Mouse (Mus musculus): ENCODE data around the gene Rho. TPM values are rescaled to one million over a fixed set of nuclear protein-coding genes. Genes with fewer than 3 reads are reported as not detected.

Gene Rho
- polyA plus RNA-seq, 1 experiment from 2014 or later = 0.19 TPM

DNA sequence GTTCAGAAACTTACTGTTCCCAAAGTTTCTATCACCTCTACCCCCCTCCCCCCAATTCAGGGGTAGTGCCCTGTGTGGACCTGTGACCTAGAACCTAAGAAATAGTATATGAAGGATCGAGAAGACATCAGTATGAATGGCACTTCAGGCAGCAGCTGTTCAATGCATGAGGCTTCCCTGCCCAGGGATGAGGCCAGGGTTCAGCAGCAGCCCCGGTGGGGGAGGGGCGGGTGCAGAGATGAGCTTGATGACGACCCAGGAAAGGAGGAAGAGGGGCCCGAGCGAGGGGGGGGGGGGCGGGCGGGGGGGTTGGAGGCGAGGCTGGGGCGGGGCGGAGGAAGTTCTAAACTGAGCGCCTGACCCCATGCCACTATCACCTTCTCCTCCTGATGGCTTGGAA, 9.6 kb downstream of the Rho start:
- Histone ChIP-seq H3K36me3 (no peaks in the 10 kb centered on the region), H3K4me1 (peaks cover 5% of the 10 kb centered on the region; the same call in 1 of the 2 replicates), H3K27me3 (no peaks in the 10 kb centered on the region), H3K4me2 (replicated peaks) (no peak overlapping the region), H3K9ac (replicated peaks) (no peak overlapping the region), H3K27ac (replicated peaks) (no peak overlapping the region), H3K4me3 (no peak overlapping the region), H3K9me3 (no peaks in the 10 kb centered on the region)
- WGBS = 16% methylated on average over 10 of the region's 12 CpGs
- no peak for ATAC-seq (replicated peaks)

- H3K36me3 ChIP-seq = no peaks in the 10 kb centered on the region
- H3K9me3 ChIP-seq = no peaks in the 10 kb centered on the region
- H3K27ac ChIP-seq (replicated peaks) = no peak overlapping the region
- peaks cover 11% of the 10 kb centered on the region; the same call in 1 of the 2 replicates for H3K4me1 ChIP-seq
- 82% methylated on average over 9 of the region's 9 CpGs for WGBS
- no peak overlapping the region for H3K4me2 ChIP-seq (replicated peaks)
- ATAC-seq (replicated peaks) = no peak
- H3K27me3 ChIP-seq = no peaks in the 10 kb centered on the region
- H3K9ac ChIP-seq (replicated peaks) = no peak overlapping the region
- no peak overlapping the region for H3K4me3 ChIP-seq
Observed at GRCm38 (mm10) chr6:115943498-115944427, 12.2 kb downstream of the Rho start.

GRCm38 (mm10) chr6:115944638-115945037, 13.1 kb downstream of the Rho start, which contains the start of gene H1foo:
H1foo (plus strand) TSS chr6:115944938.
- Histone ChIP-seq H3K9ac (replicated peaks) (no peak within 1 kb of the TSS), H3K4me3 (no peak within 1 kb of the TSS), H3K27ac (replicated peaks) (no peak within 1 kb of the TSS), H3K4me2 (replicated peaks) (no peak within 1 kb of the TSS), H3K9me3 (no peaks in the 10 kb centered on the region), H3K36me3 (no peaks in the 10 kb centered on the region), H3K27me3 (no peaks in the 10 kb centered on the region), H3K4me1 (peaks cover 11% of the 10 kb centered on the region; the same call in 1 of the 2 replicates)
- WGBS = 76% methylated on average over 5 of the region's 5 CpGs
- no peak for ATAC-seq (replicated peaks)

DNA sequence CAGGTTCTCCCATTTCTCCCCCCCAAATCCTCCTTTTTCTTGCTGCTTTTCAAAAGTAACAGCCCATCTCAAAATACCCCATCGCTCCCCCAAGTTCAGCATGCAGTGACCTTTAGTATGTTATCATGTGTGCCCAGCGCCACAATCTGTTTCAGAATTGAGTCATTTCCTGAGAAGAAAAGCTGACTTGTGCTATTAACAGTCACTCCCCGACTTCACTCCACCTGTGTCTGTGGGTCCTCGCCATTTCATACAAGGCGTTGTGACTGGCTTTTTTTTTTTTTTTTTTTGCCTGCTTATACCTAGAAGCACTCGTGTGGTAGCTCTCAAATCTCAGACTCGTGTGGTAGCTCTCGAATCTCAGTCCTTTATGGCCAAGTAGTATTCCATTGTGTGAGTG, 14.1 kb downstream of the Rho start:
- H3K4me1 ChIP-seq = peaks cover 11% of the 10 kb centered on the region; the same call in 1 of the 2 replicates
- WGBS = 89% methylated on average over 8 of the region's 8 CpGs
- H3K4me2 ChIP-seq (replicated peaks) = no peak overlapping the region
- no peak overlapping the region for H3K4me3 ChIP-seq
- no peak overlapping the region for H3K27ac ChIP-seq (replicated peaks)
- H3K9ac ChIP-seq (replicated peaks) = no peak overlapping the region
- no peaks in the 10 kb centered on the region for H3K27me3 ChIP-seq
- ATAC-seq (replicated peaks) = no peak
- H3K36me3 ChIP-seq = no peaks in the 10 kb centered on the region
- H3K9me3 ChIP-seq = no peaks in the 10 kb centered on the region

DNA sequence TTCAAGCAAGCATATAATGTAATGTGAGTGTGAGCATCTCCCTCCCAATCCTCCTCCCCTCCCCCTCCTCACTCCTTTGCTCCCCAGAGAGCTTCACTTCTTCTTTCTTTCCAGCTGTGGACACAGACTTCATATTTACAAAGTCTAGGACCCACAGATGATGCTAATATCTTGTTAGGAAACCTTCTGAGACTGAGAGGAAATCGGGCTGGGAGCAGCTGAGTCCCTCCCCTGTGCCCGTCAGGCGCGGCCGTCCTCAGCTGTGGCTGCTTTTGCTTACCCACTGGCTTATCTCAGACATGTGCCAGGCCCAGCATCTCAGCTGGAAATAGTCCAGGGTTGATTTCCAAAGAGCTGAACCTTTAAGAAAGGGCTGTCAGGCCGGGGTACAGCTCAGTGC, 14.8 kb downstream of the Rho start:
- H3K27ac ChIP-seq (replicated peaks) = no peak overlapping the region
- ATAC-seq (replicated peaks) = 0 out of 2 replicates have a peak, but pooled peaks have one; percentile 46
- WGBS = 45% methylated on average over 6 of the region's 6 CpGs

DNA sequence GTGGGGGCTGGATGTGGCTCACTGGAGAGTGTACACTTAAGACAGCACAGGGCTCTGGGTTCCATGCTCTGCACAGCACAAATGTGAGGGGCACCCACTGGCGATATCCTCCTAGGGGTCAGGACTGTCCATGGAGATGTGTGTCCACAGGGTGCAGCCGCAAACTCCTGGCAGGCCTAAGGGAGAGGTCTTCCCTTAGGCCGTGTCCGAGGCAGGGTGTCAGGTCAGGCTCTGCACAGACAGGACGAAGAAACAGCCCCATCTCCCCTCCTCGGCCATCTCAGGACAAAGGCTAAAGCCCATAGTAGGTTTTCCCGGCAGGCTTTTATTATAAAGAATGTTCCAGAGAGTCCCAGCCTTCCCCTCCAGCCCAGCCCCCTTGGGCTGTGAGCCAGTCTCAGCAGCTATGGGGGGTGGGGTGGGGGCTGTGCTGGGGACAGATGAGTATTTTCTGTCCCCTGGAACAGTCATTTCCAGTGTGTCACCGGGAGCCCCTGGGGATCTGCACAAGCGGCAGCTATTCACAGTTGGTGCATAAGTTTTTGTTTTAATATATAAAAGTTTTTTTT, 23.0 kb downstream of the Rho start:
- Histone ChIP-seq H3K4me1 (peaks cover 44% of the 10 kb centered on the region), H3K27me3 (no peaks in the 10 kb centered on the region), H3K4me2 (replicated peaks) (no peak overlapping the region), H3K9me3 (no peaks in the 10 kb centered on the region), H3K27ac (replicated peaks) (no peak overlapping the region), H3K36me3 (no peaks in the 10 kb centered on the region), H3K9ac (replicated peaks) (no peak overlapping the region), H3K4me3 (no peak overlapping the region)
- ATAC-seq (replicated peaks) = no peak
- 69% methylated on average over 9 of the region's 9 CpGs for WGBS

More for the DNA sequence above, 14.8 kb downstream of the Rho start:
- no peak overlapping the region for H3K4me3 ChIP-seq
- H3K4me2 ChIP-seq (replicated peaks) = no peak overlapping the region
- no peaks in the 10 kb centered on the region for H3K9me3 ChIP-seq
- H3K9ac ChIP-seq (replicated peaks) = no peak overlapping the region
- H3K36me3 ChIP-seq = no peaks in the 10 kb centered on the region
- peaks cover 11% of the 10 kb centered on the region; the same call in 1 of the 2 replicates for H3K4me1 ChIP-seq
- H3K27me3 ChIP-seq = no peaks in the 10 kb centered on the region

- Histone ChIP-seq H3K9me3 (no peaks in the 10 kb centered on the region), H3K27me3 (no peaks in the 10 kb centered on the region), H3K4me1 (peaks cover 44% of the 10 kb centered on the region), H3K9ac (replicated peaks) (no peak overlapping the region), H3K27ac (replicated peaks) (no peak overlapping the region), H3K36me3 (no peaks in the 10 kb centered on the region), H3K4me2 (replicated peaks) (no peak overlapping the region), H3K4me3 (no peak overlapping the region)
- 88% methylated on average over 4 of the region's 4 CpGs for WGBS
- ATAC-seq (replicated peaks) = no peak
Observed at GRCm38 (mm10) chr6:115955169-115955568, 23.6 kb downstream of the Rho start.

DNA sequence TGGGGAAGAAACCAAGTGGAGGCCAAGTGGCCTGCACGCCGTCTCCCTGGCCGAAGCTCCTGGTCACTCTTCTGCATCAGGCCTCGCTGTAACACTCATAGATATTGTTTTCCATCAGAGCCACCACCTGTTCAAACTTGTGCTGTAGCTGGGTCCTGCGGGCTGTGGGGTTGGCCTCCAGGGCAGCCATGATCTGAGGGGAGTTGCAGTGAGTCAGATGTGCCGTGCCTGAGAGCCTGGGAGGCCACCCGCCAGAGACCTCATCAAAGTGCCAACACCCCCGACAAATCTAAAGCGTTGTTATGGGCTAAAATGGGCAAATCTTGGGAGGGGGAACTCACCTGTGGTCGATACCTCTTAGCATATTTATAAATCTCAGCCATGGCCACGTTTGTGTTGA, 24.1 kb downstream of the Rho start:
- no peaks in the 10 kb centered on the region for H3K27me3 ChIP-seq
- H3K4me1 ChIP-seq = peaks cover 44% of the 10 kb centered on the region
- no peak for ATAC-seq (replicated peaks)
- no peaks in the 10 kb centered on the region for H3K36me3 ChIP-seq
- no peak overlapping the region for H3K4me2 ChIP-seq (replicated peaks)
- 85% methylated on average over 11 of the region's 11 CpGs for WGBS
- no peak overlapping the region for H3K9ac ChIP-seq (replicated peaks)
- no peak overlapping the region for H3K27ac ChIP-seq (replicated peaks)
- H3K9me3 ChIP-seq = no peaks in the 10 kb centered on the region
- no peak overlapping the region for H3K4me3 ChIP-seq

- peaks cover 44% of the 10 kb centered on the region for H3K4me1 ChIP-seq
- peak overlapping the region; percentile 70 for H3K27ac ChIP-seq (replicated peaks)
- H3K27me3 ChIP-seq = no peaks in the 10 kb centered on the region
- H3K9me3 ChIP-seq = no peaks in the 10 kb centered on the region
- H3K4me3 ChIP-seq = no peak overlapping the region
- no peaks in the 10 kb centered on the region for H3K36me3 ChIP-seq
- WGBS = 78% methylated on average over 13 of the region's 13 CpGs
- ATAC-seq (replicated peaks) = 0 out of 2 replicates have a peak, but pooled peaks have one; percentile 11
- H3K9ac ChIP-seq (replicated peaks) = no peak overlapping the region
- H3K4me2 ChIP-seq (replicated peaks) = no peak overlapping the region
Observed at GRCm38 (mm10) chr6:115956418-115956921, 24.9 kb downstream of the Rho start.

DNA sequence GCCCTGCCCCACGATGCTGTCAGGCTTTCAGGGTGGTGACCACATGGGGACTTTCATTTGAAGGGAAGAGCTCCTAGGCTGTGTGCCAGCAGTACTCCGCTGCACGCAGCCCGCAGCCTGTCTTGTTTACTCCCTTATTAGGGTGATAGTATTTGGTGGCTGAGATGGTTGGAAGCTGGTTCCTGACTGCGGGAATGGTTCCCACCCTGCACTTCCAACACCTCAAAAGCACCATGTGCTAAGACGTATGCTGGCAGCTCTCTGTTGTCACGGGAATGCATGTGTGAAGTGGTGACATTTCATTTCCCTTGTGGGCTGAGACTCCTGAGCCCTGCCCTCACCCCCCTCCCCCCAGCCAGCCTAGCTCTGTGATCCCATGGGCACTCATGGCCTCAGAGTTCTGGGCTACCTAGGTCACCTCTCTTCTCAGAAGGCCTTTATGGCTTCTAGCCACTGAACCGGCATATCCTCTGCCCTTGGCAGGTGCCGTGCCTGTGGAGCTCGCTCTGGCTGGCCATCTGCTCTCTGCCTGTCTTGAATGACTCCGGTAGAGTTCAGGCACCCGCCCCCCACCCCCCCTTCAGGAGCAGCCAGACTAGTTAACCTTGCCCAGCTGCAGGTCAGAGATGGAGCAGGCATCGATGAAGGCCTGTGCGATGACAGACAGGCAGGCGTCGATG, 25.5 kb downstream of the Rho start:
- Histone ChIP-seq H3K4me1 (peaks cover 44% of the 10 kb centered on the region), H3K9me3 (no peaks in the 10 kb centered on the region), H3K4me2 (replicated peaks) (no peak overlapping the region), H3K4me3 (no peak overlapping the region), H3K9ac (replicated peaks) (no peak overlapping the region), H3K27ac (replicated peaks) (peak overlapping the region; percentile 70), H3K27me3 (no peaks in the 10 kb centered on the region), H3K36me3 (no peaks in the 10 kb centered on the region)
- WGBS = 37% methylated on average over 16 of the region's 16 CpGs
- peak; percentile 69 for ATAC-seq (replicated peaks)

DNA sequence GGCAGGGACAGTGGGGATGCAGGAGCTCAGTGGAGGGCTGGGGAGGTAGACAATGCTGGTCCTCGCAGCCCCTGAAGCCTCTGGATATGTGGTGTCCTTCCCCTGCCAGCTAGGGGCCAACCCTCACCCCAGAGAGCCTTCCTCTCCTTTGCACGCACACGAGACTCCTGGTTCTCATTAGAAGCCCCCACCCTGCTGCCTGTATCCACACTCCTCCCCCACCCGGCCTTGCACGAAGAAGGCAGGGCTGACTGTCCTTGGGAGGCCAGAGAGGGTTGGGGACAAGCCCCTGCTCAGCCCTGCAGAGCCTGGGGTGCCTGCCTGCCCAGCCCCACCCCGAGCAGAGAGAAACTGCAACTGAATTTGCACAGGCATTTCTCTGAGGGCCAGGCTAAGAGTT, 26.1 kb downstream of the Rho start:
- H3K4me3 ChIP-seq = no peak overlapping the region
- no peak overlapping the region for H3K9ac ChIP-seq (replicated peaks)
- peak overlapping the region; percentile 70; the same call in 1 of the 2 replicates for H3K27ac ChIP-seq (replicated peaks)
- ATAC-seq (replicated peaks) = no peak
- no peak overlapping the region for H3K4me2 ChIP-seq (replicated peaks)
- H3K9me3 ChIP-seq = no peaks in the 10 kb centered on the region
- H3K4me1 ChIP-seq = peaks cover 44% of the 10 kb centered on the region
- 46% methylated on average over 6 of the region's 6 CpGs for WGBS
- no peaks in the 10 kb centered on the region for H3K36me3 ChIP-seq
- H3K27me3 ChIP-seq = no peaks in the 10 kb centered on the region

DNA sequence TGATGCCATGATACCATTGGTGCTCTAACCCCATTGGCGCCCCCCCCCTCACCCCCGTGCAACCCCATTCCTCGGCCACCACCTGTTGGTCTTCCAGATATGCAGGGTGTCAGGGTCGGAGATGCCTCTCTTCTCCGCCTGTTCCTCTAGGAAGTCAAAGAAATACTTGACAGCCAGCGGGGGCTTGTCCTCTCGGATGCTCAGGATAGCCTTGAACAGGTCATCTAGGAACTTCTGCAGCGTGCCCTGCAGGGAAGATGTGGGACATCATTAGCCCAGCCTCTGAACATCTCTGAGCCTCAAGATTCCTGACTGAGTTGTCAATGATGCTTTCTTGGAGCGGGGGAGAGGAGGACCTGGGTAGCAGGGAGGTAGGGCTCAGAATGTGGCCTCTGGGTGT, 26.9 kb downstream of the Rho start:
- no peak for ATAC-seq (replicated peaks)
- WGBS = 91% methylated on average over 9 of the region's 9 CpGs

More for the DNA sequence above, 26.9 kb downstream of the Rho start:
- H3K36me3 ChIP-seq = no peaks in the 10 kb centered on the region
- H3K4me2 ChIP-seq (replicated peaks) = no peak overlapping the region
- H3K4me1 ChIP-seq = peaks cover 39% of the 10 kb centered on the region
- H3K9ac ChIP-seq (replicated peaks) = no peak overlapping the region
- H3K27ac ChIP-seq (replicated peaks) = no peak overlapping the region
- no peaks in the 10 kb centered on the region for H3K9me3 ChIP-seq
- H3K27me3 ChIP-seq = no peaks in the 10 kb centered on the region
- no peak overlapping the region for H3K4me3 ChIP-seq

All from forebrain, embryonic 15.5 days (tissue).